Mouse (Mus musculus): ENCODE results near the gene Mrto4. TPM values are rescaled to one million over a fixed set of nuclear protein-coding genes. Genes with fewer than 3 reads are reported as not detected.

Gene Mrto4
- polyA plus RNA-seq, 1 experiment: not detected

DNA sequence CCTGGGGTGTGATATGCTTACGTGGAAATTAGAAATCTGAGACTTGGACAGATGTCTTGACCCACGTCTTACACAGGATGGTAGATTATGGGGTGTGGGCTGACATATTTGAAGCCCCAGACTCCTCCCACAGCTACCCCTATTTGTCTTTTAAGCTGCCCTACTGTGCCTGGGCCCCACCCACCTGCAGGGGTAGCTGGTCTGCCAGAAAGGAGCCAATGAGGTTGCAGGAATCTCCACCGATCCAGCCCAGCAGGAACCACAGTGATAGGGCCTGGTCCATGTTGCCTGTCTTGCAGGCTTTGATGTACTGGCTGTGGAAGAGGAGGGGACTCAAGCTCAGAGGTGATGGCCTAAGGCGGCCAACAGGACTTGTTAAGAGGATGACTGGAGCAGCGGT lies 50.1 kb downstream of the Mrto4 start:
- H3K4me3 ChIP-seq (ENCODE audit: insufficient read depth, low read depth, low read length): no peak overlapping the region
- WGBS: 81% methylated on average over 5 of the region's 5 CpGs
- H3K4me1 ChIP-seq (ENCODE audit: control insufficient read depth, insufficient read depth, low read length): no peaks in the 10 kb centered on the region; the same call in 1 of the 2 replicates
- no peak overlapping the region for H3K27ac ChIP-seq (ENCODE audit: insufficient read depth, low read depth, low read length)
- TF ChIP-seq CTCF (IDR thresholded peaks at IDR 0.05; ENCODE audit: insufficient read depth, low read depth, low read length) (no peak), POLR2A (IDR thresholded peaks at IDR 0.05; ENCODE audit: insufficient read depth, low read depth, low read length) (no peak)

GRCm38 (mm10) chr4:139301780-139302179 lies 50.6 kb downstream of the Mrto4 start:
- no peak for TF ChIP-seq POLR2A (IDR thresholded peaks at IDR 0.05; ENCODE audit: insufficient read depth, low read depth, low read length)
- Histone ChIP-seq H3K4me3 (ENCODE audit: insufficient read depth, low read depth, low read length) (no peak overlapping the region), H3K4me1 (ENCODE audit: control insufficient read depth, insufficient read depth, low read length) (no peaks in the 10 kb centered on the region; the same call in 1 of the 2 replicates), H3K27ac (ENCODE audit: insufficient read depth, low read depth, low read length) (no peak overlapping the region)
- WGBS: 90% methylated on average over 8 of the region's 8 CpGs

GRCm38 (mm10) chr4:139298671-139299366 lies 53.6 kb downstream of the Mrto4 start:
- no peak overlapping the region for H3K27ac ChIP-seq (ENCODE audit: insufficient read depth, low read depth, low read length)
- 67% methylated on average over 12 of the region's 12 CpGs for WGBS
- H3K4me3 ChIP-seq (ENCODE audit: insufficient read depth, low read depth, low read length): no peak overlapping the region
- TF ChIP-seq POLR2A (IDR thresholded peaks at IDR 0.05; ENCODE audit: insufficient read depth, low read depth, low read length) (no peak), CTCF (IDR thresholded peaks at IDR 0.05; ENCODE audit: insufficient read depth, low read depth, low read length) (no peak)
- H3K4me1 ChIP-seq (ENCODE audit: control insufficient read depth, insufficient read depth, low read length): no peaks in the 10 kb centered on the region; the same call in 1 of the 2 replicates

DNA sequence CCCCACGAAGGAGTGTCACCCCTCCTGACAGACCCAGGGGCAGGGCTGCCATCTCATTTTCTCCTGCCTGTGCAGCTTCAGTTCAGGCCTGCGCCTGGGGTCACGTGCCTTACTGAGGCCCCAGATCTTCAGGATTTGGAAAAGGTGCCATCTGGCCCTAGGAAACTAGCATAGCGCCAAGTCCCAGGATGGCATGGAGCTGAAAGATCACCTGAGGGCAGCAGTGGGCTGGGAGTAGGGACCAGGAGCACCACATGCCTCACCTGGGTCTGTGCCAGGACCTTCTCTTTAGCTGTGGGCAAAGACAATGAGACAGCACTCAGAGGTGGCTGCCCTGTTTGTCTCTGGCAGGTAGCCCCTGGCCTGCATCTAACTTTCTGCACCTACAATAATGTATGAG lies 54.8 kb downstream of the Mrto4 start:
- no peaks in the 10 kb centered on the region; the same call in 1 of the 2 replicates for H3K4me1 ChIP-seq (ENCODE audit: control insufficient read depth, insufficient read depth, low read length)
- no peak overlapping the region for H3K27ac ChIP-seq (ENCODE audit: insufficient read depth, low read depth, low read length)
- TF ChIP-seq CTCF (IDR thresholded peaks at IDR 0.05; ENCODE audit: insufficient read depth, low read depth, low read length) (no peak), POLR2A (IDR thresholded peaks at IDR 0.05; ENCODE audit: insufficient read depth, low read depth, low read length) (no peak)
- WGBS: 83% methylated on average over 4 of the region's 4 CpGs
- H3K4me3 ChIP-seq (ENCODE audit: insufficient read depth, low read depth, low read length): no peak overlapping the region

Other genes with a start within 250 kb of the Mrto4 start
- gene Minos1, start 221.5 kb downstream of the Mrto4 start, polyA plus RNA-seq (2012; ENCODE audit: insufficient read depth, insufficient read length, low replicate concordance, missing spikeins): not detected in 2 replicates
- gene Capzb, start 159.7 kb downstream of the Mrto4 start, polyA plus RNA-seq (2012; ENCODE audit: insufficient read depth, insufficient read length, low replicate concordance, missing spikeins): 218 and 336 TPM in 2 replicates
- not detected in 2 replicates for gene Pqlc2, start 41.9 kb downstream of the Mrto4 start, polyA plus RNA-seq (2012; ENCODE audit: insufficient read depth, insufficient read length, low replicate concordance, missing spikeins)
- not detected in 2 replicates for gene Akr7a5, start 41.8 kb downstream of the Mrto4 start, polyA plus RNA-seq (2012; ENCODE audit: insufficient read depth, insufficient read length, low replicate concordance, missing spikeins)
- gene Emc1, start within 50 bp of the Mrto4 start, polyA plus RNA-seq (2012; ENCODE audit: insufficient read depth, insufficient read length, low replicate concordance, missing spikeins): not detected in 2 replicates
- gene Ubr4, start within 50 bp of the Mrto4 start, polyA plus RNA-seq (2012; ENCODE audit: insufficient read depth, insufficient read length, low replicate concordance, missing spikeins): 57.4 and 354 TPM in 2 replicates
- gene Iffo2, start 178.0 kb upstream of the Mrto4 start, polyA plus RNA-seq (2012; ENCODE audit: insufficient read depth, insufficient read length, low replicate concordance, missing spikeins): not detected in 2 replicates